Mouse (Mus musculus) embryonic fibroblast, embryonic 13.5 days (primary cell): ENCODE measurements at regions not wholly inside any gene's neighbourhood (a gene's known extent, or its start where the extent isn't known, plus 50 kb on each side); places are given as distances from the start of the nearest gene placed in this dataset.

Experiments used
- CTCF ChIP-seq: IDR thresholded peaks from 2 replicates; pipeline ENCODE4 v1.5.1; 2011; ENCODE audit warnings: mild to moderate bottlenecking, control low read depth, low read length, moderate library complexity, borderline replicate concordance; ENCODE audit not compliant: insufficient read depth
- POLR2A ChIP-seq: IDR thresholded peaks from 2 replicates; pipeline ENCODE4 v1.6.1; 2011; ENCODE audit warnings: low read depth, mild to moderate bottlenecking, control low read depth, low read length, moderate library complexity

DNA sequence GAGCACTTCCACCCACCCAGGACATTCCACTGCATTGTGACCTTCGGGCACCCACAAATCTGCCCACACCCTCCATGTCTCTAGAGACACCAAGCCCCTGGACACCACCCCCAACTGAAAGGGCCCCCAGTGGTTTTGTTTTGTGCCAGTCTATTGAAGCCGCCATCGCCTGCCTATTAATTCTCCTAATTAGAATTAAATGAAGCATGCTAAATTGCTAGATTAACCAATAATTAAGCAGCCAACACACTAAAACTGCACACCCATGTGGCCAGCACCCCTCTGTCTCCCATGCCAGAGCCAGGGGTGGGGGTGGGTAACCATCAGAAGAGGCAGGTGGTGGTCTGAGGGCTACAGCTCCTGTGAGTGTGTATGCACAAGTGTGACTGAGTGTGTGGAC lies 86.8 kb downstream of the Fam53a start:
- TF ChIP-seq POLR2A (no peak), CTCF (no peak)
